Mouse (Mus musculus): ENCODE measurements around the gene Hif3a. TPM values are rescaled to one million over a fixed set of nuclear protein-coding genes. Genes with fewer than 3 reads are reported as not detected.
A peak's percentile ranks its signal among the peaks of the same experiment; 100 is the strongest.

Gene Hif3a
- total and polyA plus RNA-seq, 3 experiments = 0.05 to 0.49 (median 0.08) TPM

- no peak overlapping the region for H3K4me3 ChIP-seq (replicated peaks in 1 of 3; ENCODE audit: low read depth in 2 of 3, low read length in 2 of 3, poor library complexity in 1 of 3)
- dilution Hi-C loops (cut with MboI; ENCODE audit: extremely low pct_ligation_motif_present, extremely low pct_unique_long_range_greater_than_20kb, low sequenced_read_pairs) (no loop called here), in situ Hi-C loops (cut with MboI; ENCODE audit: low pct_ligation_motif_present, low pct_unique_long_range_greater_than_20kb, low sequenced_read_pairs) (no loop called here)
- DNase-seq (ENCODE audit: extremely low read depth) = no peak
- H3K4me2 ChIP-seq (ENCODE audit: insufficient read depth, low read depth, poor library complexity, severe bottlenecking) = no peak overlapping the region
- H3K9ac ChIP-seq (ENCODE audit: insufficient read depth, low read depth) = no peak overlapping the region
- no peaks in the 10 kb centered on the region for H3K9me3 ChIP-seq (replicated peaks; ENCODE audit: low read length)
- H3K4me1 ChIP-seq (ENCODE audit: control insufficient read depth in 1 of 2, insufficient read depth in 2 of 2) = peaks cover 0 to 11% of the 10 kb centered on the region in 2 experiments; a peak in 2 of 4 replicates
- no peaks in the 10 kb centered on the region for H3K27me3 ChIP-seq (replicated peaks)
- peaks cover 37% of the 10 kb centered on the region for H3K79me2 ChIP-seq (replicated peaks; ENCODE audit: control insufficient read depth, extremely low read depth, insufficient read depth, poor library complexity, severe bottlenecking)
- peak in 1 of 2 experiments; percentile 17; a peak in 2 of 4 replicates for TF ChIP-seq CTCF (conservative IDR thresholded peaks at IDR 0.05 in 1 of 2, IDR thresholded peaks at IDR 0.05 in 1 of 2; ENCODE audit: low read depth in 2 of 2, low read length in 2 of 2)
- no peak for TF ChIP-seq RAD21 (IDR thresholded peaks at IDR 0.05; ENCODE audit: low read depth, low read length)
- H3K36me3 ChIP-seq (replicated peaks in 1 of 2; ENCODE audit: control insufficient read depth in 1 of 2, insufficient read depth in 1 of 2, low read length in 1 of 2) = peaks cover 84 to 97% of the 10 kb centered on the region in 2 experiments
- H3K27ac ChIP-seq (ENCODE audit: insufficient read depth, low read depth) = no peak overlapping the region
Measured at GRCm38 (mm10) chr7:17015381-17015780, 46.8 kb downstream of the Hif3a start.

DNA sequence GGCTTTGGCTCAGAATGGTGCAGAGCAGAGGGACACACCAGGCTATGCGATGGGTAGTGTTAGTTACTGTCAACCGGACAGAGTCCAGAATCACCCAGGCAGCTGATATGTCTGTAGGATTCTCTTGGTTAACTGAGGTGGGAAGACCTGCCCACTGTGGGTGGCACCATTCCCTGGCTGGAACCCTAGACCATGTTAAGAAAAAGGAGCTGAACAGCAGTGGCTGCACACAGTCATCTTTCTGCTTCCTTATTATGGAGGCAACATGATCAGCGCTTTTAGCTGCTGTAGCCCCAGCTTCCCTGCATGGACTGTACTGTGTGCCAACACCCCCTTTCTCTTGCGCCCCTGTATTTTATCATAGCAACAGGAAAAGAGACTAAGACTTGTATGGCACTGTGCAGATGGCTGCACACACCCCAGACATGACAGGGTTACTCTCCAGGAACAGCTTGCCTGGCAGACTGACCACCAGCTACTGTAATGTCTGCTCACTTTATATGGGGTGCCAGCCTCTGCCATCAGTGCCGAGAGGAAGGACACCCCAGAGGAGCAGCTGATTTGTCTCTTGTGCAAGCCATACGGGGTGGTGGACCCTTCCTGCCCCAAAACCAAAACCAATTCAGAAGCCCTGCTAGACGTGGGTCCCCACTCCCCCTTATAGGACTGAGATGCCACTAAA is 50.2 kb downstream of the Hif3a start:
- H3K27me3 ChIP-seq (replicated peaks) = no peaks in the 10 kb centered on the region
- in situ Hi-C loops (cut with MboI; ENCODE audit: low pct_ligation_motif_present, low pct_unique_long_range_greater_than_20kb, low sequenced_read_pairs) = no loop called here
- no peak for DNase-seq (ENCODE audit: extremely low read depth)
- dilution Hi-C loops (cut with MboI; ENCODE audit: extremely low pct_ligation_motif_present, extremely low pct_unique_long_range_greater_than_20kb, low sequenced_read_pairs) = no loop called here
- H3K4me3 ChIP-seq (replicated peaks in 1 of 3; ENCODE audit: low read depth in 2 of 3, low read length in 2 of 3, poor library complexity in 1 of 3) = no peak overlapping the region
- no peaks in the 10 kb centered on the region for H3K9me3 ChIP-seq (replicated peaks; ENCODE audit: low read length)
- peaks cover 10% of the 10 kb centered on the region; the same call in 1 of the 2 replicates for H3K79me2 ChIP-seq (replicated peaks; ENCODE audit: control insufficient read depth, extremely low read depth, insufficient read depth, poor library complexity, severe bottlenecking)
- no peak for TF ChIP-seq MEF2A (IDR thresholded peaks at IDR 0.05; ENCODE audit: borderline replicate concordance, low read depth, low read length)
- TF ChIP-seq ETS1 (conservative IDR thresholded peaks at IDR 0.05; ENCODE audit: low read depth, low read length) = no peak
- no peak for TF ChIP-seq IRF4 (IDR thresholded peaks at IDR 0.05; ENCODE audit: low read depth, low read length)
- TF ChIP-seq NELFE (IDR thresholded peaks at IDR 0.05; ENCODE audit: low read depth, low read length) = no peak
- no peak overlapping the region for H3K27ac ChIP-seq (ENCODE audit: insufficient read depth, low read depth)
- no peak overlapping the region for H3K4me2 ChIP-seq (ENCODE audit: insufficient read depth, low read depth, poor library complexity, severe bottlenecking)
- peaks cover 0 to 5% of the 10 kb centered on the region in 2 experiments; a peak in 1 of 4 replicates for H3K4me1 ChIP-seq (ENCODE audit: control insufficient read depth in 1 of 2, insufficient read depth in 2 of 2)
- H3K36me3 ChIP-seq (replicated peaks in 1 of 2; ENCODE audit: control insufficient read depth in 1 of 2, insufficient read depth in 1 of 2, low read length in 1 of 2) = peaks cover 93 to 99% of the 10 kb centered on the region in 2 experiments
- no peak overlapping the region for H3K9ac ChIP-seq (ENCODE audit: insufficient read depth, low read depth)

GRCm38 (mm10) chr7:17010010-17010347 is 52.2 kb downstream of the Hif3a start:
- Histone ChIP-seq H3K27me3 (replicated peaks) (no peaks in the 10 kb centered on the region), H3K36me3 (replicated peaks in 1 of 2; ENCODE audit: control insufficient read depth in 1 of 2, insufficient read depth in 1 of 2, low read length in 1 of 2) (peaks cover 97 to 99% of the 10 kb centered on the region in 2 experiments), H3K79me2 (replicated peaks; ENCODE audit: control insufficient read depth, extremely low read depth, insufficient read depth, poor library complexity, severe bottlenecking) (no peaks in the 10 kb centered on the region; the same call in 1 of the 2 replicates), H3K9me3 (replicated peaks; ENCODE audit: low read length) (no peaks in the 10 kb centered on the region), H3K4me2 (ENCODE audit: insufficient read depth, low read depth, poor library complexity, severe bottlenecking) (no peak overlapping the region), H3K9ac (ENCODE audit: insufficient read depth, low read depth) (no peak overlapping the region), H3K4me1 (ENCODE audit: control insufficient read depth in 1 of 2, insufficient read depth in 2 of 2) (no peaks in the 10 kb centered on the region), H3K4me3 (replicated peaks in 1 of 3; ENCODE audit: low read depth in 2 of 3, low read length in 2 of 3, poor library complexity in 1 of 3) (no peak overlapping the region), H3K27ac (ENCODE audit: insufficient read depth, low read depth) (no peak overlapping the region)
- DNase-seq (ENCODE audit: extremely low read depth) = no peak
- TF ChIP-seq GABPA (IDR thresholded peaks at IDR 0.05; ENCODE audit: insufficient replicate concordance, low read depth, low read length) (no peak), BHLHE40 (IDR thresholded peaks at IDR 0.05; ENCODE audit: low read depth, low read length) (no peak)
- in situ Hi-C loops (cut with MboI; ENCODE audit: low pct_ligation_motif_present, low pct_unique_long_range_greater_than_20kb, low sequenced_read_pairs) = no loop called here
- dilution Hi-C loops (cut with MboI; ENCODE audit: extremely low pct_ligation_motif_present, extremely low pct_unique_long_range_greater_than_20kb, low sequenced_read_pairs) = no loop called here

Measured in CH12.LX (cell line).